Mouse (Mus musculus) stomach, embryonic 14.5 days (tissue): ENCODE measurements around the gene Rabif. TPM values are rescaled to one million over a fixed set of nuclear protein-coding genes. Genes with fewer than 3 reads are reported as not detected.
"Not testable (repeated sequence)": the region's sequence is repeated elsewhere in the genome, so short reads cannot be mapped to it uniquely, and the experiment has no call there.

Experiments used
- ATAC-seq: fragments of 200-750 bp; cut with Nextera tagmentation; 2 replicates; pipeline ENCODE4 v1.8.0; 2017; ENCODE audit warnings: low read depth, moderate TSS enrichment; ENCODE audit not compliant: insufficient number of reproducible peaks, insufficient read depth, low FRiP score
- H3K27ac ChIP-seq: fragments of 300-500 bp; sonication (generic); 2 replicates; pipeline ENCODE4 v1.5.1; 2014; ENCODE audit warnings: mild to moderate bottlenecking, low read length, moderate library complexity, mixed read lengths
- H3K27me3 ChIP-seq: fragments of 300-500 bp; sonication (generic); 2 replicates; pipeline ENCODE4 v1.6.1; 2014; ENCODE audit warnings: low read length, control low read depth, mixed read lengths; ENCODE audit not compliant: control insufficient read depth, insufficient read depth
- H3K36me3 ChIP-seq: fragments of 300-500 bp; sonication (generic); 2 replicates; pipeline ENCODE4 v1.6.1; 2014; ENCODE audit warnings: mild to moderate bottlenecking, control low read depth, low read length, moderate library complexity, mixed read lengths; ENCODE audit not compliant: control insufficient read depth, insufficient read depth
- H3K4me1 ChIP-seq: fragments of 300-500 bp; sonication (generic); 2 replicates; pipeline ENCODE4 v1.6.1; 2014; ENCODE audit warnings: low read length, control low read depth, mixed read lengths; ENCODE audit not compliant: control insufficient read depth, insufficient read depth
- H3K4me2 ChIP-seq: fragments of 300-500 bp; sonication (generic); replicated peaks from 2 replicates; pipeline ENCODE4 v1.6.1; 2014; ENCODE audit warnings: low read depth, low read length, control low read depth
- H3K4me3 ChIP-seq: fragments of 300-500 bp; sonication (generic); 2 replicates; pipeline ENCODE4 v1.5.1; 2014; ENCODE audit warnings: low read depth, low read length, control low read depth
- H3K9ac ChIP-seq: fragments of 300-500 bp; sonication (generic); replicated peaks from 2 replicates; pipeline ENCODE4 v1.6.1; 2014; ENCODE audit warnings: low read depth, mild to moderate bottlenecking, control low read depth, low read length, moderate library complexity, mixed read lengths
- H3K9me3 ChIP-seq: fragments of 300-500 bp; sonication (generic); 2 replicates; pipeline ENCODE4 v1.6.1; 2016; ENCODE audit warnings: low read depth, low read length, control low read depth; ENCODE audit not compliant: control insufficient read depth
- WGBS: fragments of 180-500 bp; shearing (Covaris S2); extraction: QIAGEN DNeasy Blood & Tissue Kit; methylation state at CpG from one replicate; pipeline ENCODE4 v1.1.7; 2014; 5-methylcytosine and 5-hydroxymethylcytosine counted together
- polyA plus RNA-seq: library from polyadenylated mRNA; unstranded; fragments of >200 nt; fragmentation: Nextera tagmentation; extraction: Ambion mirVana; gene quantifications from 2 replicates; pipeline ENCODE4 v1.2.1, GENCODE M21; 2014

The Rabif gene
- polyA plus RNA-seq, 1 experiment from 2014 or later, result 41.9 TPM

GRCm38 (mm10) chr1:134525015-134525414 is 30.6 kb downstream of the Rabif start:
- no peak overlapping the region for H3K4me3 ChIP-seq
- no peaks in the 10 kb centered on the region for H3K9me3 ChIP-seq
- no peak overlapping the region for H3K4me2 ChIP-seq
- H3K27me3 ChIP-seq, result no peaks in the 10 kb centered on the region
- WGBS, result 90% methylated on average over 1 of the region's 1 CpGs
- no peak overlapping the region for H3K9ac ChIP-seq
- H3K27ac ChIP-seq, result no peak overlapping the region
- no peak for ATAC-seq
- no peaks in the 10 kb centered on the region for H3K4me1 ChIP-seq
- H3K36me3 ChIP-seq, result no peaks in the 10 kb centered on the region

GRCm38 (mm10) chr1:134526752-134527151 is 32.3 kb downstream of the Rabif start:
- no peak overlapping the region for H3K4me2 ChIP-seq
- H3K9ac ChIP-seq, result no peak overlapping the region
- H3K4me1 ChIP-seq, result no peaks in the 10 kb centered on the region
- peak overlapping the region; percentile 39; the same call in 1 of the 2 replicates for H3K27ac ChIP-seq
- no peaks in the 10 kb centered on the region for H3K27me3 ChIP-seq
- no peak overlapping the region for H3K4me3 ChIP-seq
- no peaks in the 10 kb centered on the region for H3K36me3 ChIP-seq
- ATAC-seq, result peak; percentile 81
- WGBS, result 43% methylated on average over 6 of the region's 6 CpGs
- no peaks in the 10 kb centered on the region for H3K9me3 ChIP-seq

- no peaks in the 10 kb centered on the region for H3K4me1 ChIP-seq
- H3K36me3 ChIP-seq, result no peaks in the 10 kb centered on the region
- ATAC-seq, result no peak
- H3K4me3 ChIP-seq, result no peak overlapping the region
- H3K4me2 ChIP-seq, result no peak overlapping the region
- H3K27me3 ChIP-seq, result no peaks in the 10 kb centered on the region
- WGBS, result 74% methylated on average over 6 of the region's 6 CpGs
- no peak overlapping the region for H3K9ac ChIP-seq
- H3K27ac ChIP-seq, result no peak overlapping the region
- H3K9me3 ChIP-seq, result no peaks in the 10 kb centered on the region
Observed at GRCm38 (mm10) chr1:134530618-134531017, 36.2 kb downstream of the Rabif start.

GRCm38 (mm10) chr1:134533710-134534109 is 39.3 kb downstream of the Rabif start:
- not testable (repeated sequence) for H3K27me3 ChIP-seq, H3K36me3 ChIP-seq, H3K4me2 ChIP-seq, H3K4me1 ChIP-seq, ATAC-seq, H3K9me3 ChIP-seq, H3K27ac ChIP-seq, H3K9ac ChIP-seq, H3K4me3 ChIP-seq
- 93% methylated on average over 10 of the region's 10 CpGs for whole genome bisulfite sequencing

- no peaks in the 10 kb centered on the region for H3K36me3 ChIP-seq
- ATAC-seq, result no peak
- no peak overlapping the region for H3K9ac ChIP-seq
- H3K4me1 ChIP-seq, result no peaks in the 10 kb centered on the region
- no peaks in the 10 kb centered on the region for H3K9me3 ChIP-seq
- WGBS, result 100% methylated on average over 1 of the region's 1 CpGs
- no peak overlapping the region for H3K4me2 ChIP-seq
- H3K27ac ChIP-seq, result no peak overlapping the region
- no peaks in the 10 kb centered on the region for H3K27me3 ChIP-seq
- H3K4me3 ChIP-seq, result no peak overlapping the region
Observed at GRCm38 (mm10) chr1:134535054-134535453, 40.6 kb downstream of the Rabif start.

GRCm38 (mm10) chr1:134535513-134535912 is 41.1 kb downstream of the Rabif start:
- Histone ChIP-seq H3K9me3 (no peaks in the 10 kb centered on the region), H3K27ac (no peak overlapping the region), H3K4me2 (no peak overlapping the region), H3K27me3 (no peaks in the 10 kb centered on the region), H3K4me1 (no peaks in the 10 kb centered on the region), H3K4me3 (no peak overlapping the region), H3K36me3 (no peaks in the 10 kb centered on the region), H3K9ac (no peak overlapping the region)
- WGBS, result 73% methylated on average over 3 of the region's 3 CpGs
- no peak for ATAC-seq

- no peak overlapping the region for H3K4me2 ChIP-seq
- H3K4me3 ChIP-seq, result no peak overlapping the region
- 71% methylated on average over 10 of the region's 10 CpGs for WGBS
- no peak overlapping the region for H3K27ac ChIP-seq
- no peaks in the 10 kb centered on the region for H3K36me3 ChIP-seq
- H3K9me3 ChIP-seq, result no peaks in the 10 kb centered on the region; the same call in 1 of the 2 replicates
- no peaks in the 10 kb centered on the region for H3K4me1 ChIP-seq
- no peak for ATAC-seq
- no peak overlapping the region for H3K9ac ChIP-seq
- no peaks in the 10 kb centered on the region for H3K27me3 ChIP-seq
Observed at GRCm38 (mm10) chr1:134540610-134541009, 46.2 kb downstream of the Rabif start.

GRCm38 (mm10) chr1:134548231-134548630 is 53.8 kb downstream of the Rabif start:
- Histone ChIP-seq H3K9me3 (no peaks in the 10 kb centered on the region; the same call in 1 of the 2 replicates), H3K4me3 (no peak overlapping the region), H3K27me3 (no peaks in the 10 kb centered on the region), H3K9ac (no peak overlapping the region), H3K4me2 (no peak overlapping the region), H3K4me1 (no peaks in the 10 kb centered on the region), H3K27ac (no peak overlapping the region), H3K36me3 (no peaks in the 10 kb centered on the region)
- ATAC-seq, result no peak
- WGBS, result 66% methylated on average over 4 of the region's 4 CpGs

- Histone ChIP-seq H3K27ac (no peak within 1 kb of the TSS), H3K9me3 (no peaks in the 10 kb centered on the region; the same call in 1 of the 2 replicates), H3K4me1 (no peaks in the 10 kb centered on the region), H3K36me3 (no peaks in the 10 kb centered on the region), H3K9ac (no peak within 1 kb of the TSS), H3K27me3 (no peaks in the 10 kb centered on the region), H3K4me3 (no peak within 1 kb of the TSS), H3K4me2 (no peak within 1 kb of the TSS)
- 56% methylated on average over 7 of the region's 7 CpGs for WGBS
- no peak for ATAC-seq
Observed at GRCm38 (mm10) chr1:134549632-134550132, 55.2 kb downstream of the Rabif start, which contains the start of gene Mgat4e. Gene Mgat4e (minus strand): TSS chr1:134549682.
